Mouse (Mus musculus): ENCODE measurements at regions not wholly inside any gene's neighbourhood (a gene's known extent, or its start where the extent isn't known, plus 50 kb on each side); places are given as distances from the start of the nearest gene placed in this dataset.

GRCm38 (mm10) chr7:124581342-124581741 is 598.7 kb downstream of the Hs3st4 start:
- Histone ChIP-seq H3K27ac (ENCODE audit: insufficient read depth, low read length) (no peak overlapping the region), H3K4me1 (ENCODE audit: control insufficient read depth, insufficient read depth, low read length) (no peaks in the 10 kb centered on the region), H3K4me3 (ENCODE audit: insufficient read depth, low read length) (no peak overlapping the region)
- no peak for TF ChIP-seq POLR2A (IDR thresholded peaks at IDR 0.05; ENCODE audit: low read depth, low read length)
- no peak for TF ChIP-seq CTCF (IDR thresholded peaks at IDR 0.05; ENCODE audit: borderline replicate concordance, insufficient read depth, low read length)

- H3K27ac ChIP-seq (ENCODE audit: insufficient read depth, low read length): no peak overlapping the region
- no peaks in the 10 kb centered on the region for H3K4me1 ChIP-seq (ENCODE audit: control insufficient read depth, insufficient read depth, low read length)
- TF ChIP-seq POLR2A (IDR thresholded peaks at IDR 0.05; ENCODE audit: low read depth, low read length) (no peak), CTCF (IDR thresholded peaks at IDR 0.05; ENCODE audit: borderline replicate concordance, insufficient read depth, low read length) (no peak)
- H3K4me3 ChIP-seq (ENCODE audit: insufficient read depth, low read length): no peak overlapping the region
These were observed 602.6 kb downstream of the Hs3st4 start for GRCm38 (mm10) chr7:124585296-124585695.

- H3K27ac ChIP-seq (ENCODE audit: insufficient read depth, low read length): no peak overlapping the region
- H3K4me1 ChIP-seq (ENCODE audit: control insufficient read depth, insufficient read depth, low read length): no peaks in the 10 kb centered on the region
- TF ChIP-seq POLR2A (IDR thresholded peaks at IDR 0.05; ENCODE audit: low read depth, low read length) (no peak), CTCF (IDR thresholded peaks at IDR 0.05; ENCODE audit: borderline replicate concordance, insufficient read depth, low read length) (no peak)
- no peak overlapping the region for H3K4me3 ChIP-seq (ENCODE audit: insufficient read depth, low read length)
These were observed 608.7 kb downstream of the Hs3st4 start for GRCm38 (mm10) chr7:124591369-124591768.

GRCm38 (mm10) chr7:124593462-124593861 is 610.8 kb downstream of the Hs3st4 start:
- H3K27ac ChIP-seq (ENCODE audit: insufficient read depth, low read length): no peak overlapping the region
- TF ChIP-seq CTCF (IDR thresholded peaks at IDR 0.05; ENCODE audit: borderline replicate concordance, insufficient read depth, low read length) (no peak), POLR2A (IDR thresholded peaks at IDR 0.05; ENCODE audit: low read depth, low read length) (no peak)
- H3K4me3 ChIP-seq (ENCODE audit: insufficient read depth, low read length): no peak overlapping the region
- no peaks in the 10 kb centered on the region for H3K4me1 ChIP-seq (ENCODE audit: control insufficient read depth, insufficient read depth, low read length)

GRCm38 (mm10) chr7:124600767-124601166 is 618.1 kb downstream of the Hs3st4 start:
- TF ChIP-seq POLR2A (IDR thresholded peaks at IDR 0.05; ENCODE audit: low read depth, low read length): no peak
- TF ChIP-seq CTCF (IDR thresholded peaks at IDR 0.05; ENCODE audit: borderline replicate concordance, insufficient read depth, low read length): no peak
- H3K4me3 ChIP-seq (ENCODE audit: insufficient read depth, low read length): no peak overlapping the region
- no peak overlapping the region for H3K27ac ChIP-seq (ENCODE audit: insufficient read depth, low read length)
- no peaks in the 10 kb centered on the region for H3K4me1 ChIP-seq (ENCODE audit: control insufficient read depth, insufficient read depth, low read length)

GRCm38 (mm10) chr7:124604581-124604980 is 621.9 kb downstream of the Hs3st4 start:
- no peak overlapping the region for H3K4me3 ChIP-seq (ENCODE audit: insufficient read depth, low read length)
- H3K27ac ChIP-seq (ENCODE audit: insufficient read depth, low read length): no peak overlapping the region
- TF ChIP-seq POLR2A (IDR thresholded peaks at IDR 0.05; ENCODE audit: low read depth, low read length) (no peak), CTCF (IDR thresholded peaks at IDR 0.05; ENCODE audit: borderline replicate concordance, insufficient read depth, low read length) (no peak)
- H3K4me1 ChIP-seq (ENCODE audit: control insufficient read depth, insufficient read depth, low read length): no peaks in the 10 kb centered on the region

- no peak overlapping the region for H3K4me3 ChIP-seq (ENCODE audit: insufficient read depth, low read length)
- no peaks in the 10 kb centered on the region for H3K4me1 ChIP-seq (ENCODE audit: control insufficient read depth, insufficient read depth, low read length)
- no peak for TF ChIP-seq POLR2A (IDR thresholded peaks at IDR 0.05; ENCODE audit: low read depth, low read length)
- no peak for TF ChIP-seq CTCF (IDR thresholded peaks at IDR 0.05; ENCODE audit: borderline replicate concordance, insufficient read depth, low read length)
- no peak overlapping the region for H3K27ac ChIP-seq (ENCODE audit: insufficient read depth, low read length)
These were observed 623.3 kb downstream of the Hs3st4 start for GRCm38 (mm10) chr7:124605978-124606377.

- no peak for TF ChIP-seq CTCF (IDR thresholded peaks at IDR 0.05; ENCODE audit: borderline replicate concordance, insufficient read depth, low read length)
- TF ChIP-seq POLR2A (IDR thresholded peaks at IDR 0.05; ENCODE audit: low read depth, low read length): no peak
These were observed 624.4 kb downstream of the Hs3st4 start for GRCm38 (mm10) chr7:124607061-124607460.

GRCm38 (mm10) chr7:124610437-124610836 is 627.8 kb downstream of the Hs3st4 start:
- H3K4me3 ChIP-seq (ENCODE audit: insufficient read depth, low read length): no peak overlapping the region
- no peaks in the 10 kb centered on the region for H3K4me1 ChIP-seq (ENCODE audit: control insufficient read depth, insufficient read depth, low read length)
- H3K27ac ChIP-seq (ENCODE audit: insufficient read depth, low read length): no peak overlapping the region
- TF ChIP-seq CTCF (IDR thresholded peaks at IDR 0.05; ENCODE audit: borderline replicate concordance, insufficient read depth, low read length) (no peak), POLR2A (IDR thresholded peaks at IDR 0.05; ENCODE audit: low read depth, low read length) (no peak)

More at GRCm38 (mm10) chr7:124607061-124607460, 624.4 kb downstream of the Hs3st4 start:
- Histone ChIP-seq H3K4me1 (ENCODE audit: control insufficient read depth, insufficient read depth, low read length) (no peaks in the 10 kb centered on the region), H3K27ac (ENCODE audit: insufficient read depth, low read length) (no peak overlapping the region), H3K4me3 (ENCODE audit: insufficient read depth, low read length) (no peak overlapping the region)

- TF ChIP-seq POLR2A (IDR thresholded peaks at IDR 0.05; ENCODE audit: low read depth, low read length) (no peak), CTCF (IDR thresholded peaks at IDR 0.05; ENCODE audit: borderline replicate concordance, insufficient read depth, low read length) (no peak)
- Histone ChIP-seq H3K4me1 (ENCODE audit: control insufficient read depth, insufficient read depth, low read length) (no peaks in the 10 kb centered on the region), H3K4me3 (ENCODE audit: insufficient read depth, low read length) (no peak overlapping the region), H3K27ac (ENCODE audit: insufficient read depth, low read length) (no peak overlapping the region)
These were observed 664.5 kb downstream of the Hs3st4 start for GRCm38 (mm10) chr7:124647131-124647530.
